Mouse (Mus musculus): ENCODE measurements around the gene Cenps. TPM values are rescaled to one million over a fixed set of nuclear protein-coding genes. Genes with fewer than 3 reads are reported as not detected.

The Cenps gene
- polyA plus RNA-seq, 1 experiment from 2014 or later = 11.5 TPM

DNA sequence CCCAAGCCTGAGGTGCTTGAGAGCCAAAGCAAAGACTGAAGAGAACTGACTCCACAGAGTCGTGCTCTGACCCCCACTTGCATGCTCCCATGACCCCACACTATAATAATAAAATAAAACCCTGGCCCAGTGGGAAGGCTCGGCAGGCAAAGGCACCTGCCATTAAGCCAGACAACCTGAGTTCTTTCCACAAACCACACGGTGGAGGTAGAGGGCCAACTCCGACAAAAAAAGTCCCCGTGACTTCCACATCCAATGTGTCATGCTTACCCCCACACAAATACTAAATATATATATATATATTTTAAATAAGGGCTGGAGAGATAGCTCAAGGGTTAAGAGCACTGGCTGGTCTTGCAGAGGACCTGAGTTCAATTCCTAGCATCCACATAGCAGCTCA, 26.7 kb upstream of the Cenps start:
- ATAC-seq (ENCODE audit: low FRiP score, low TSS enrichment) (no peak), DNase-seq (ENCODE audit: low spot score) (peak; percentile 52)
- Histone ChIP-seq H3K9ac (ENCODE audit: low read length) (no peak overlapping the region), H3K9me3 (ENCODE audit: control insufficient read depth, low read length) (no peaks in the 10 kb centered on the region), H3K4me3 (ENCODE audit: low read depth, low read length) (no peak overlapping the region), H3K4me1 (replicated peaks; ENCODE audit: control insufficient read depth, insufficient read depth) (no peaks in the 10 kb centered on the region), H3K36me3 (ENCODE audit: control insufficient read depth, insufficient read depth, low read length) (peaks cover 15% of the 10 kb centered on the region), H3K27ac (replicated peaks) (no peak overlapping the region), H3K27me3 (ENCODE audit: control insufficient read depth, insufficient read depth, low read length) (no peaks in the 10 kb centered on the region), H3K4me2 (replicated peaks; ENCODE audit: low read depth) (peak overlapping the region; percentile 17; the same call in 1 of the 2 replicates)
- peak; percentile 63 for TF ChIP-seq CTCF (IDR thresholded peaks at IDR 0.05; ENCODE audit: low read depth)
- TF ChIP-seq EP300 (optimal IDR thresholded peaks at IDR 0.05) = no peak
- 39% methylated on average over 5 of the region's 5 CpGs for WGBS

- Histone ChIP-seq H3K4me1 (replicated peaks; ENCODE audit: control insufficient read depth, insufficient read depth) (no peaks in the 10 kb centered on the region), H3K9ac (ENCODE audit: low read length) (no peak overlapping the region), H3K4me3 (ENCODE audit: low read depth, low read length) (no peak overlapping the region), H3K27ac (replicated peaks) (no peak overlapping the region), H3K36me3 (ENCODE audit: control insufficient read depth, insufficient read depth, low read length) (peaks cover 21% of the 10 kb centered on the region), H3K27me3 (ENCODE audit: control insufficient read depth, insufficient read depth, low read length) (no peaks in the 10 kb centered on the region), H3K4me2 (replicated peaks; ENCODE audit: low read depth) (no peak overlapping the region), H3K9me3 (ENCODE audit: control insufficient read depth, low read length) (no peaks in the 10 kb centered on the region)
- 50% methylated on average over 1 of the region's 1 CpGs for WGBS
- TF ChIP-seq CTCF (IDR thresholded peaks at IDR 0.05; ENCODE audit: low read depth) (no peak), EP300 (optimal IDR thresholded peaks at IDR 0.05) (no peak)
- no peak for ATAC-seq (ENCODE audit: low FRiP score, low TSS enrichment)
- DNase-seq (ENCODE audit: low spot score) = no peak
Measured at GRCm38 (mm10) chr4:149163196-149163595, 25.8 kb upstream of the Cenps start.

GRCm38 (mm10) chr4:149161166-149161565, 23.7 kb upstream of the Cenps start:
- TF ChIP-seq EP300 (optimal IDR thresholded peaks at IDR 0.05) = no peak
- no peak for TF ChIP-seq CTCF (IDR thresholded peaks at IDR 0.05; ENCODE audit: low read depth)
- Histone ChIP-seq H3K27me3 (ENCODE audit: control insufficient read depth, insufficient read depth, low read length) (no peaks in the 10 kb centered on the region), H3K4me3 (ENCODE audit: low read depth, low read length) (no peak overlapping the region), H3K9me3 (ENCODE audit: control insufficient read depth, low read length) (no peaks in the 10 kb centered on the region), H3K4me2 (replicated peaks; ENCODE audit: low read depth) (no peak overlapping the region), H3K36me3 (ENCODE audit: control insufficient read depth, insufficient read depth, low read length) (peaks cover 34% of the 10 kb centered on the region), H3K4me1 (replicated peaks; ENCODE audit: control insufficient read depth, insufficient read depth) (no peaks in the 10 kb centered on the region), H3K27ac (replicated peaks) (no peak overlapping the region), H3K9ac (ENCODE audit: low read length) (no peak overlapping the region)
- ATAC-seq (ENCODE audit: low FRiP score, low TSS enrichment) (no peak), DNase-seq (ENCODE audit: low spot score) (no peak)
- WGBS = 82% methylated on average over 6 of the region's 6 CpGs

GRCm38 (mm10) chr4:149159891-149160290, 22.5 kb upstream of the Cenps start:
- no peak overlapping the region for H3K4me2 ChIP-seq (replicated peaks; ENCODE audit: low read depth)
- no peaks in the 10 kb centered on the region for H3K27me3 ChIP-seq (ENCODE audit: control insufficient read depth, insufficient read depth, low read length)
- no peak for TF ChIP-seq CTCF (IDR thresholded peaks at IDR 0.05; ENCODE audit: low read depth)
- no peak for TF ChIP-seq EP300 (optimal IDR thresholded peaks at IDR 0.05)
- DNase-seq (ENCODE audit: low spot score) (no peak), ATAC-seq (ENCODE audit: low FRiP score, low TSS enrichment) (no peak)
- H3K9me3 ChIP-seq (ENCODE audit: control insufficient read depth, low read length) = no peaks in the 10 kb centered on the region
- no peaks in the 10 kb centered on the region for H3K4me1 ChIP-seq (replicated peaks; ENCODE audit: control insufficient read depth, insufficient read depth)
- WGBS = 91% methylated on average over 13 of the region's 13 CpGs
- H3K27ac ChIP-seq (replicated peaks) = no peak overlapping the region
- peaks cover 43% of the 10 kb centered on the region for H3K36me3 ChIP-seq (ENCODE audit: control insufficient read depth, insufficient read depth, low read length)
- no peak overlapping the region for H3K4me3 ChIP-seq (ENCODE audit: low read depth, low read length)
- H3K9ac ChIP-seq (ENCODE audit: low read length) = no peak overlapping the region

- Histone ChIP-seq H3K9ac (ENCODE audit: low read length) (no peak overlapping the region), H3K36me3 (ENCODE audit: control insufficient read depth, insufficient read depth, low read length) (peaks cover 50% of the 10 kb centered on the region), H3K9me3 (ENCODE audit: control insufficient read depth, low read length) (no peaks in the 10 kb centered on the region), H3K4me1 (replicated peaks; ENCODE audit: control insufficient read depth, insufficient read depth) (no peaks in the 10 kb centered on the region), H3K4me3 (ENCODE audit: low read depth, low read length) (no peak overlapping the region), H3K27ac (replicated peaks) (no peak overlapping the region), H3K4me2 (replicated peaks; ENCODE audit: low read depth) (no peak overlapping the region), H3K27me3 (ENCODE audit: control insufficient read depth, insufficient read depth, low read length) (no peaks in the 10 kb centered on the region)
- DNase-seq (ENCODE audit: low spot score) (no peak), ATAC-seq (ENCODE audit: low FRiP score, low TSS enrichment) (no peak)
- TF ChIP-seq CTCF (IDR thresholded peaks at IDR 0.05; ENCODE audit: low read depth) (no peak), EP300 (optimal IDR thresholded peaks at IDR 0.05) (no peak)
- 91% methylated on average over 2 of the region's 2 CpGs for WGBS
Measured at GRCm38 (mm10) chr4:149159203-149159602, 21.8 kb upstream of the Cenps start.

DNA sequence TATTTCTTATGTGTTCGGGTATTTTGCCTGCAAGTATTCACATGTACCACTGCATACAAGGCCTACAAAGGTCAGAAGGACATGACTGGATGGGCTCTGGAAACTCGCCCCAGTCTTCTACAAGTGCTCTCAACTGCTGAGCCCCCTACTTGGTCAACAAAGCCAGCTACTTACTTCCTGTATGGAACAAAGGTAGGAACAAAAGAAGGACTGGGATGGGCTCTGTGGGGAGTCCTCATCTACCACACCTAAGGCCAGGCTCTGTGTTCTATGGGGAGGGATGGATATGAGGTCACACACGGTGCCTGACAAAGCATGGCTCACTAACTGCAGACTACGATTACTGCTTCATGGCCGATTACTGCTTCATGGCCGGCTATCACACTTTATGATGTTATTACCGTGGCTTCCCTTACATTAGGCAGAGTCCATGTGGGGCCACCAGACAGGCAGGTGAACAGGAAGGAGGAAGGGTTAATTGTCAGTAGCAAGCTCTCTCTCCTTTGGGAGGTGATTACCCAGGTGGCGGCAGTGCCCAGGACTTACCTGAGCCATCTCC, 20.1 kb upstream of the Cenps start:
- Histone ChIP-seq H3K27me3 (ENCODE audit: control insufficient read depth, insufficient read depth, low read length) (no peaks in the 10 kb centered on the region), H3K9ac (ENCODE audit: low read length) (no peak overlapping the region), H3K9me3 (ENCODE audit: control insufficient read depth, low read length) (no peaks in the 10 kb centered on the region), H3K4me2 (replicated peaks; ENCODE audit: low read depth) (no peak overlapping the region), H3K4me1 (replicated peaks; ENCODE audit: control insufficient read depth, insufficient read depth) (no peaks in the 10 kb centered on the region), H3K27ac (replicated peaks) (no peak overlapping the region), H3K36me3 (ENCODE audit: control insufficient read depth, insufficient read depth, low read length) (peaks cover 58% of the 10 kb centered on the region), H3K4me3 (ENCODE audit: low read depth, low read length) (no peak overlapping the region)
- ATAC-seq (ENCODE audit: low FRiP score, low TSS enrichment) (peak; percentile 31; the same call in 1 of the 2 replicates), DNase-seq (ENCODE audit: low spot score) (no peak)
- TF ChIP-seq CTCF (IDR thresholded peaks at IDR 0.05; ENCODE audit: low read depth) (no peak), EP300 (optimal IDR thresholded peaks at IDR 0.05) (no peak)
- WGBS = 91% methylated on average over 8 of the region's 8 CpGs
